In the genomic region with DNA sequence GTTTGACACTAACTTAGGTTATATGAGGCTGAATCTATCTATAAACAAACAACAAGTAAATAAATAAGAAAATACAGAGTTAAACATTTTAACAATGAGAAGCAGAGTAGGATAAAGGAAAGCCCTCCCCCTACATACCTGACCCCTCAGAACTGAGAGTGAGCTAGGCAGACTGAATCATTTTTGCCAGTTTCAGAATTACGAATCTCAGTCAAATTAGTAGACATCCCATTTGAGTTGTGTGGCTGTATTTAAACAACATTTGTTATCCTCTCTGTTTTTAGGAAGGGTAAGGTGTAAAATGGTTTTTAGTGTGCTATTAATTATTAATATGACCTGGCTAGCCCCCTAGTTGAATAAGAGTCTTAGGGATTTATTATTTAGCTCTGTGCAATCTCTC, we compare ENCODE assay signal across 40 mouse cellular contexts. TPM values are rescaled to one million over a fixed set of nuclear protein-coding genes. Genes with fewer than 3 reads are reported as not detected.
"Had no signal": no experiment of that assay in that cellular context is flagged by ENCODE, and none has a peak within 500 bp of the region (broad histone marks: within the 10 kb centered on the region; RNA-seq: fewer than 3 reads in every experiment).

No protein-coding gene starts in this region.

- H3K4me1 ChIP-seq: hindbrain, embryonic 10.5 days; hindbrain, embryonic 12.5 days; hindbrain, embryonic 13.5 days; intestine, embryonic 15.5 days had no signal

- DNase-seq: heart, postnatal 10 days; heart, postnatal 14 days; heart, postnatal 36 days; heart, postnatal 4 days; kidney, adult 11 months; kidney, adult 18-20 months; kidney, adult 2 months; kidney, adult 8-10 months; kidney, adult 9 months; kidney, postnatal 10 days; kidney, postnatal 14 days; kidney, postnatal 25 days; kidney, postnatal 36 days; kidney, postnatal 4 days; layer of hippocampus, adult 9-11 months; layer of hippocampus, postnatal 36 days had no signal

- H3K27me3 ChIP-seq: heart, embryonic 13.5 days; heart, embryonic 15.5 days; hindbrain, embryonic 12.5 days; hindbrain, embryonic 13.5 days; hindbrain, embryonic 15.5 days; intestine, embryonic 15.5 days; kidney, embryonic 15.5 days had no signal

- H3K9me3 ChIP-seq: heart, embryonic 15.5 days; hindbrain, embryonic 10.5 days; hindbrain, embryonic 12.5 days; hindbrain, embryonic 13.5 days; hindbrain, embryonic 15.5 days; intestine, embryonic 15.5 days; kidney, embryonic 15.5 days had no signal

- H3K36me3 ChIP-seq: heart, embryonic 12.5 days; heart, embryonic 13.5 days; heart, embryonic 15.5 days; hindbrain, embryonic 10.5 days; hindbrain, embryonic 12.5 days; hindbrain, embryonic 13.5 days; hindbrain, embryonic 15.5 days; intestine, embryonic 15.5 days; kidney, embryonic 15.5 days had no signal

- H3K27ac ChIP-seq: heart, embryonic 13.5 days; heart, embryonic 15.5 days; hindbrain, embryonic 10.5 days; hindbrain, embryonic 12.5 days; hindbrain, embryonic 13.5 days; hindbrain, embryonic 14.5 days; hindbrain, embryonic 15.5 days; hindbrain, postnatal 0 days; intestine, embryonic 15.5 days; kidney, embryonic 15.5 days; kidney, postnatal 0 days; layer of hippocampus, adult 2 months; left cerebral cortex, adult 2 months had no signal

- H3K4me3 ChIP-seq: heart, embryonic 12.5 days; heart, embryonic 13.5 days; heart, embryonic 15.5 days; hindbrain, embryonic 10.5 days; hindbrain, embryonic 12.5 days; hindbrain, embryonic 13.5 days; hindbrain, embryonic 15.5 days; intestine, embryonic 15.5 days; kidney, embryonic 15.5 days; layer of hippocampus, adult 2 months; left cerebral cortex, adult 2 months had no signal

- H3K4me2 ChIP-seq: heart, embryonic 12.5 days; heart, embryonic 13.5 days; heart, embryonic 15.5 days; hindbrain, embryonic 12.5 days; hindbrain, embryonic 13.5 days; hindbrain, embryonic 14.5 days; hindbrain, embryonic 15.5 days; intestine, embryonic 15.5 days; kidney, embryonic 15.5 days had no signal

- H3K9ac ChIP-seq: heart, embryonic 12.5 days; heart, embryonic 13.5 days; heart, embryonic 15.5 days; hindbrain, embryonic 12.5 days; hindbrain, embryonic 13.5 days; hindbrain, embryonic 14.5 days; hindbrain, embryonic 15.5 days; intestine, embryonic 15.5 days; kidney, embryonic 15.5 days had no signal

RNA-seq across cellular contexts. Expression of a gene that starts 2.6 kb away (rescaled TPM):
- total RNA-seq: heart, postnatal 10 days; heart, postnatal 14 days; heart, postnatal 25 days; heart, postnatal 36 days; heart, postnatal 4 days; hematopoietic stem cell, adult 5-6 weeks; left cerebral cortex, adult 2 months had no signal
- polyA plus RNA-seq: heart, embryonic 12.5 days; heart, embryonic 13.5 days; heart, embryonic 14.5 days; heart, postnatal 0 days; hindbrain, embryonic 11.5 days; hindbrain, embryonic 12.5 days; inflammation-experienced regulatory T-cells, adult 6 months; intestine, embryonic 14.5 days; intestine, embryonic 15.5 days; intestine, postnatal 0 days; kidney, embryonic 14.5 days; kidney, embryonic 15.5 days; large intestine, adult 2 months had no signal
